Mouse (Mus musculus) megakaryocyte progenitor cell, adult 5-6 weeks (primary cell): ENCODE data around the gene Cyp2d22. TPM values are rescaled to one million over a fixed set of nuclear protein-coding genes. Genes with fewer than 3 reads are reported as not detected.

Source experiments
- total RNA-seq, 2 experiments: library from RNA; stranded (forward) in 1 of 2; stranded (reverse) in 1 of 2; fragments of 157-497, 149-512 nt in 1 of 2; fragments of 200-1000 nt in 1 of 2; gene quantifications; 2 replicates each; pipeline versions ENCODE4 v1.2.3 to v1.2.4; 2015 to 2017

Gene Cyp2d22
- total RNA-seq, 2 experiments from 2014 or later, result 1.7 TPM; not detected in 1

Other genes with a start within 250 kb of the Cyp2d22 start
- gene Srebf2, start 233.1 kb downstream of the Cyp2d22 start, total RNA-seq (2015), result 24.7 and 28.3 TPM in 2 replicates
- 21.0 and 23.7 TPM in 2 replicates for gene Srebf2, start 233.1 kb downstream of the Cyp2d22 start, total RNA-seq (2017)
- 0.10 and 0.12 TPM in 2 replicates for gene Shisa8, start 167.4 kb downstream of the Cyp2d22 start, total RNA-seq (2015)
- 0.27 and 3.2 TPM in 2 replicates for gene Shisa8, start 167.4 kb downstream of the Cyp2d22 start, total RNA-seq (2017)
- gene Tnfrsf13c, start 155.9 kb downstream of the Cyp2d22 start, total RNA-seq (2015), result 2.1 and 2.4 TPM in 2 replicates
- gene Tnfrsf13c, start 155.9 kb downstream of the Cyp2d22 start, total RNA-seq (2017), result 0.34 and 0.92 TPM in 2 replicates
- gene Cenpm, start 135.5 kb downstream of the Cyp2d22 start, total RNA-seq (2015), result 32.9 and 42.6 TPM in 2 replicates
- gene Cenpm, start 135.5 kb downstream of the Cyp2d22 start, total RNA-seq (2017), result 16.5 and 24.9 TPM in 2 replicates
- not detected in 2 replicates for gene 1500009C09Rik, start 127.9 kb downstream of the Cyp2d22 start, total RNA-seq (2015)
- gene 1500009C09Rik, start 127.9 kb downstream of the Cyp2d22 start, total RNA-seq (2017), result not detected in 2 replicates
- gene Sept3, start 105.4 kb downstream of the Cyp2d22 start, total RNA-seq (2015), result 0.07 TPM in 1 of 2 replicates, not detected in the other
- gene Sept3, start 105.4 kb downstream of the Cyp2d22 start, total RNA-seq (2017), result 0.08 TPM in 1 of 2 replicates, not detected in the other
- 0.17 TPM in 1 of 2 replicates, not detected in the other for gene Wbp2nl, start 81.3 kb downstream of the Cyp2d22 start, total RNA-seq (2015)
- gene Wbp2nl, start 81.3 kb downstream of the Cyp2d22 start, total RNA-seq (2017), result not detected in 2 replicates
- gene Naga, start 41.3 kb downstream of the Cyp2d22 start, total RNA-seq (2015), result 39.9 and 43.8 TPM in 2 replicates
- gene Naga, start 41.3 kb downstream of the Cyp2d22 start, total RNA-seq (2017), result 37.1 and 37.3 TPM in 2 replicates
- 2.0 and 3.5 TPM in 2 replicates for gene Pheta2, start 41.3 kb downstream of the Cyp2d22 start, total RNA-seq (2015)
- gene Pheta2, start 41.3 kb downstream of the Cyp2d22 start, total RNA-seq (2017), result 5.2 and 7.4 TPM in 2 replicates
- 155 and 168 TPM in 2 replicates for gene Smdt1, start 41.3 kb downstream of the Cyp2d22 start, total RNA-seq (2015)
- gene Smdt1, start 41.3 kb downstream of the Cyp2d22 start, total RNA-seq (2017), result 94.0 and 121 TPM in 2 replicates
- gene Ndufa6, start 25.9 kb downstream of the Cyp2d22 start, total RNA-seq (2015), result 244 and 269 TPM in 2 replicates
- 136 and 168 TPM in 2 replicates for gene Ndufa6, start 25.9 kb downstream of the Cyp2d22 start, total RNA-seq (2017)
- gene Cyp2d11, start 13.8 kb upstream of the Cyp2d22 start, total RNA-seq (2015), result not detected in 2 replicates
- not detected in 2 replicates for gene Cyp2d11, start 13.8 kb upstream of the Cyp2d22 start, total RNA-seq (2017)
- gene Cyp2d10, start 26.9 kb upstream of the Cyp2d22 start, total RNA-seq (2015), result not detected in 2 replicates
- gene Cyp2d10, start 26.9 kb upstream of the Cyp2d22 start, total RNA-seq (2017), result not detected in 2 replicates
- not detected in 2 replicates for gene Cyp2d9, start 53.2 kb upstream of the Cyp2d22 start, total RNA-seq (2015)
- not detected in 2 replicates for gene Cyp2d9, start 53.2 kb upstream of the Cyp2d22 start, total RNA-seq (2017)
- not detected in 2 replicates for gene Cyp2d12, start 174.8 kb upstream of the Cyp2d22 start, total RNA-seq (2015)
- gene Cyp2d12, start 174.8 kb upstream of the Cyp2d22 start, total RNA-seq (2017), result not detected in 2 replicates
- gene Cyp2d34, start 240.7 kb upstream of the Cyp2d22 start, total RNA-seq (2015), result not detected in 2 replicates
- gene Cyp2d34, start 240.7 kb upstream of the Cyp2d22 start, total RNA-seq (2017), result not detected in 2 replicates